Mouse (Mus musculus) CH12.LX (cell line): ENCODE results near the gene Cald1. TPM values are rescaled to one million over a fixed set of nuclear protein-coding genes. Genes with fewer than 3 reads are reported as not detected.

ENCODE experiments used
- DNase-seq: peaks from one replicate; pipeline ENCODE4 v3.0.0-alpha.2; 2013; ENCODE audit errors: extremely low read depth
- H3K27ac ChIP-seq: 2 replicates; pipeline ENCODE4 v1.5.1; 2012; ENCODE audit warnings: low read depth, mild to moderate bottlenecking, control low read depth, moderate library complexity; ENCODE audit not compliant: insufficient read depth
- H3K27me3 ChIP-seq: replicated peaks from 2 replicates; pipeline ENCODE3; 2012; ENCODE audit warnings: inconsistent platforms
- H3K36me3 ChIP-seq, 2 experiments: replicated peaks in 1 of 2; 2 replicates each; pipeline versions ENCODE3 to v1.6.1; 2012; ENCODE audit warnings: inconsistent platforms in 1 of 2, low read length in 1 of 2, mild to moderate bottlenecking in 1 of 2, mixed read lengths in 1 of 2, moderate library complexity in 1 of 2; ENCODE audit not compliant: control insufficient read depth in 1 of 2, insufficient read depth in 1 of 2
- H3K4me1 ChIP-seq, 2 experiments: 2 replicates each; pipeline ENCODE4 v1.6.1; 2012; ENCODE audit warnings: inconsistent platforms in 1 of 2, moderate library complexity in 1 of 2; ENCODE audit not compliant: insufficient read depth in 2 of 2, control insufficient read depth in 1 of 2
- H3K4me2 ChIP-seq: 2 replicates; pipeline ENCODE4 v1.6.1; 2012; ENCODE audit warnings: low read depth, mild to moderate bottlenecking, control low read depth; ENCODE audit not compliant: poor library complexity, insufficient read depth, severe bottlenecking
- H3K4me3 ChIP-seq, 3 experiments: fragments of 150-350 bp in 1 of 3; sonication (generic) in 1 of 3; replicated peaks in 1 of 3; 2 replicates each; pipeline versions ENCODE3 to v1.5.1; 2011 to 2012; ENCODE audit warnings: low read depth in 2 of 3, low read length in 2 of 3, mild to moderate bottlenecking in 2 of 3, moderate library complexity in 2 of 3, control low read depth in 1 of 3, improper control_type of control experiment in 1 of 3, inconsistent platforms in 1 of 3, mixed read lengths in 1 of 3; ENCODE audit not compliant: poor library complexity in 1 of 3
- H3K79me2 ChIP-seq: replicated peaks from 2 replicates; pipeline ENCODE4 v1.6.1; 2012; ENCODE audit warnings: mild to moderate bottlenecking, moderate library complexity; ENCODE audit not compliant: control insufficient read depth, poor library complexity, insufficient read depth, severe bottlenecking; ENCODE audit errors: extremely low read depth
- H3K9ac ChIP-seq: 2 replicates; pipeline ENCODE4 v1.6.1; 2012; ENCODE audit warnings: low read depth, mild to moderate bottlenecking, control low read depth, moderate library complexity; ENCODE audit not compliant: insufficient read depth
- H3K9me3 ChIP-seq: replicated peaks from 2 replicates; pipeline ENCODE3; 2012; ENCODE audit warnings: low read length, inconsistent platforms, mixed read lengths
- BHLHE40 ChIP-seq: IDR thresholded peaks from 2 replicates; pipeline ENCODE4 v1.6.1; 2011; ENCODE audit warnings: mild to moderate bottlenecking, low read depth, low read length, improper control_type of control experiment
- CTCF ChIP-seq, 2 experiments: IDR thresholded peaks in 1 of 2; conservative IDR thresholded peaks in 1 of 2; 2 replicates each; pipeline ENCODE4 v1.5.1; 2011 to 2012; ENCODE audit warnings: low read depth in 2 of 2, low read length in 2 of 2, improper control_type of control experiment in 1 of 2, inconsistent platforms in 1 of 2, mild to moderate bottlenecking in 1 of 2, moderate library complexity in 1 of 2
- E2F4 ChIP-seq: IDR thresholded peaks from 2 replicates; pipeline ENCODE4 v1.6.1; 2011; ENCODE audit warnings: low read depth, low read length, improper control_type of control experiment; ENCODE audit not compliant: insufficient replicate concordance
- EP300 ChIP-seq: IDR thresholded peaks from 2 replicates; pipeline ENCODE4 v1.6.1; 2011; ENCODE audit warnings: low read length, improper control_type of control experiment
- ETS1 ChIP-seq: conservative IDR thresholded peaks from 2 replicates; pipeline ENCODE4 v1.6.1; 2012; ENCODE audit warnings: low read depth, mild to moderate bottlenecking, inconsistent platforms, low read length, improper control_type of control experiment, moderate library complexity
- IRF4 ChIP-seq: IDR thresholded peaks from 2 replicates; pipeline ENCODE4 v1.6.1; 2014; ENCODE audit warnings: low read depth, mild to moderate bottlenecking, inconsistent platforms, low read length, improper control_type of control experiment
- MAFK ChIP-seq: IDR thresholded peaks from 2 replicates; pipeline ENCODE4 v1.6.1; 2011; ENCODE audit warnings: low read length, improper control_type of control experiment; ENCODE audit not compliant: insufficient replicate concordance
- MAX ChIP-seq: IDR thresholded peaks from 2 replicates; pipeline ENCODE4 v1.6.1; 2011; ENCODE audit warnings: low read length, improper control_type of control experiment
- MEF2A ChIP-seq: IDR thresholded peaks from 2 replicates; pipeline ENCODE4 v1.6.1; 2014; ENCODE audit warnings: low read depth, mild to moderate bottlenecking, inconsistent platforms, low read length, improper control_type of control experiment, borderline replicate concordance
- MXI1 ChIP-seq: IDR thresholded peaks from 2 replicates; pipeline ENCODE4 v1.6.1; 2011; ENCODE audit warnings: mild to moderate bottlenecking, low read depth, low read length, improper control_type of control experiment
- NELFE ChIP-seq: IDR thresholded peaks from 2 replicates; pipeline ENCODE4 v1.6.1; 2011; ENCODE audit warnings: low read depth, low read length, improper control_type of control experiment
- POLR2AphosphoS2 ChIP-seq: IDR thresholded peaks from 2 replicates; pipeline ENCODE4 v1.6.1; 2011; ENCODE audit warnings: low read depth, low read length, improper control_type of control experiment
- RAD21 ChIP-seq: IDR thresholded peaks from 2 replicates; pipeline ENCODE4 v1.6.1; 2011; ENCODE audit warnings: low read depth, mild to moderate bottlenecking, low read length, improper control_type of control experiment, moderate library complexity
- SMC3 ChIP-seq: IDR thresholded peaks from 2 replicates; pipeline ENCODE4 v1.6.1; 2011; ENCODE audit warnings: low read depth, low read length, improper control_type of control experiment
- TCF12 ChIP-seq: IDR thresholded peaks from 2 replicates; pipeline ENCODE4 v1.6.1; 2014; ENCODE audit warnings: low read depth, mild to moderate bottlenecking, inconsistent platforms, low read length, improper control_type of control experiment
- USF2 ChIP-seq: conservative IDR thresholded peaks from 2 replicates; pipeline ENCODE4 v1.6.1; 2011; ENCODE audit warnings: low read depth, low read length, improper control_type of control experiment
- ZKSCAN1 ChIP-seq: IDR thresholded peaks from 2 replicates; pipeline ENCODE4 v1.6.1; 2012; ENCODE audit warnings: low read depth, inconsistent platforms, low read length, improper control_type of control experiment, borderline replicate concordance
- dilution Hi-C: fragments of 300-500 bp; cut with MboI; formaldehyde crosslinking; loops from 2 replicates; pipeline ENCODE4 v1.14.3; 2020; ENCODE audit warnings: low sequenced_read_pairs; ENCODE audit not compliant: extremely low pct_unique_long_range_greater_than_20kb, extremely low pct_ligation_motif_present
- in situ Hi-C: fragments of 300-500 bp; cut with MboI; formaldehyde crosslinking; loops from 3 replicates; pipeline ENCODE4 v1.14.3; 2019; ENCODE audit warnings: low sequenced_read_pairs, low pct_ligation_motif_present, low pct_unique_long_range_greater_than_20kb, mixed read lengths
- polyA plus RNA-seq: library from polyadenylated mRNA; unstranded; fragments of >175 nt; gene quantifications from 2 replicates; pipeline ENCODE4 v1.2.1, GENCODE M21; 2012; ENCODE audit warnings: low read depth; ENCODE audit not compliant: insufficient read length
- total RNA-seq, 2 experiments: library from RNA; depleted of rRNA; stranded (reverse); fragments of 300-350 nt in 1 of 2; fragments of >200 nt in 1 of 2; gene quantifications; 2 replicates each; pipeline ENCODE4 v1.2.3; 2012 to 2014

Gene Cald1
- total RNA-seq (2012; rRNA removed) (0.38 and 0.55 TPM in 2 replicates), total RNA-seq (2014; rRNA removed) (0.97 and 1.1 TPM in 2 replicates), polyA plus RNA-seq (4.0 and 5.8 TPM in 2 replicates)

GRCm38 (mm10) chr6:34598121-34599065, at the start of gene Cald1:
Gene Cald1, plus strand, starts transcription at chr6:34598500.
- TF ChIP-seq SMC3 (no peak), MAX (no peak), NELFE (no peak), E2F4 (no peak), ZKSCAN1 (no peak), MEF2A (no peak), IRF4 (no peak), BHLHE40 (no peak), POLR2AphosphoS2 (no peak), RAD21 (no peak), MAFK (no peak), EP300 (no peak), USF2 (no peak), ETS1 (no peak), MXI1 (no peak)
- Histone ChIP-seq H3K9ac (no peak within 1 kb of the TSS), H3K4me1 (peaks cover 0 to 3% of the 10 kb centered on the region in 2 experiments; a peak in 1 of 4 replicates), H3K4me3 (no peak within 1 kb of the TSS), H3K4me2 (peak within 1 kb of the TSS; percentile 56; the same call in 1 of the 2 replicates), H3K36me3 (no peaks in the 10 kb centered on the region), H3K9me3 (no peaks in the 10 kb centered on the region), H3K79me2 (no peaks in the 10 kb centered on the region), H3K27ac (no peak within 1 kb of the TSS), H3K27me3 (no peaks in the 10 kb centered on the region)
- dilution Hi-C loops: no loop called here
- DNase-seq: no peak
- in situ Hi-C loops: no loop called here

GRCm38 (mm10) chr6:34549017-34549416, 49.3 kb upstream of the Cald1 start:
- dilution Hi-C loops (no loop called here), in situ Hi-C loops (no loop called here)
- no peaks in the 10 kb centered on the region; a peak in 1 of 4 replicates for H3K4me1 ChIP-seq
- no peak overlapping the region for H3K4me2 ChIP-seq
- H3K9ac ChIP-seq: no peak overlapping the region
- no peak overlapping the region for H3K4me3 ChIP-seq
- peak; percentile 61 for DNase-seq
- no peaks in the 10 kb centered on the region for H3K9me3 ChIP-seq
- H3K27ac ChIP-seq: no peak overlapping the region
- no peaks in the 10 kb centered on the region for H3K27me3 ChIP-seq
- TF ChIP-seq SMC3 (peak; percentile 90), CTCF (conservative IDR thresholded peaks at IDR 0.05 in 1 of 2, IDR thresholded peaks at IDR 0.05 in 1 of 2; ENCODE audit: low read depth in 2 of 2, low read length in 2 of 2) (peak; percentile 77 to 86), TCF12 (no peak), USF2 (no peak), RAD21 (peak; percentile 61)
- TF ChIP-seq, all 38 proteins: peak for 3
- no peaks in the 10 kb centered on the region for H3K36me3 ChIP-seq
- no peaks in the 10 kb centered on the region for H3K79me2 ChIP-seq
